Mouse (Mus musculus) embryonic facial prominence, embryonic 14.5 days (tissue): Measurements from ENCODE around the gene Gcnt2. TPM values are rescaled to one million over a fixed set of nuclear protein-coding genes. Genes with fewer than 3 reads are reported as not detected.

Source experiments
- microRNA-seq: library from miRNA; unstranded; fragments of <30 nt; microRNA quantifications from one replicate; pipeline ENCODE4, GENCODE M21; 2016; ENCODE audit warnings: borderline number of aligned reads
- polyA plus RNA-seq: library from polyadenylated mRNA; unstranded; fragments of >200 nt; fragmentation: Nextera tagmentation; extraction: Ambion mirVana; gene quantifications from 2 replicates; pipeline ENCODE4 v1.2.1, GENCODE M21; 2014

Gene Gcnt2
- polyA plus RNA-seq, 1 experiment from 2014 or later, result 6.2 TPM

Small RNA genes lying within 50 kb of the gene (microRNA-seq; reads per million reads assigned to microRNA genes)
- gene Mir5124a, result not detected

Other genes with a start within 250 kb of the Gcnt2 start
- 4.6 and 5.0 TPM in 2 replicates for gene Tfap2a, start 121.4 kb upstream of the Gcnt2 start, polyA plus RNA-seq
- gene Pak1ip1, start 141.3 kb downstream of the Gcnt2 start, polyA plus RNA-seq, result 58.6 and 58.7 TPM in 2 replicates
- 216 and 223 TPM in 2 replicates for gene Tmem14c, start 156.5 kb downstream of the Gcnt2 start, polyA plus RNA-seq
- gene Mak, start 220.0 kb downstream of the Gcnt2 start, polyA plus RNA-seq, result 1.5 and 2.9 TPM in 2 replicates